Mouse (Mus musculus): Measurements from ENCODE around the gene Vsx1. TPM values are rescaled to one million over a fixed set of nuclear protein-coding genes. Genes with fewer than 3 reads are reported as not detected.

Vsx1 gene
- polyA plus RNA-seq, 1 experiment from 2014 or later = not detected

DNA sequence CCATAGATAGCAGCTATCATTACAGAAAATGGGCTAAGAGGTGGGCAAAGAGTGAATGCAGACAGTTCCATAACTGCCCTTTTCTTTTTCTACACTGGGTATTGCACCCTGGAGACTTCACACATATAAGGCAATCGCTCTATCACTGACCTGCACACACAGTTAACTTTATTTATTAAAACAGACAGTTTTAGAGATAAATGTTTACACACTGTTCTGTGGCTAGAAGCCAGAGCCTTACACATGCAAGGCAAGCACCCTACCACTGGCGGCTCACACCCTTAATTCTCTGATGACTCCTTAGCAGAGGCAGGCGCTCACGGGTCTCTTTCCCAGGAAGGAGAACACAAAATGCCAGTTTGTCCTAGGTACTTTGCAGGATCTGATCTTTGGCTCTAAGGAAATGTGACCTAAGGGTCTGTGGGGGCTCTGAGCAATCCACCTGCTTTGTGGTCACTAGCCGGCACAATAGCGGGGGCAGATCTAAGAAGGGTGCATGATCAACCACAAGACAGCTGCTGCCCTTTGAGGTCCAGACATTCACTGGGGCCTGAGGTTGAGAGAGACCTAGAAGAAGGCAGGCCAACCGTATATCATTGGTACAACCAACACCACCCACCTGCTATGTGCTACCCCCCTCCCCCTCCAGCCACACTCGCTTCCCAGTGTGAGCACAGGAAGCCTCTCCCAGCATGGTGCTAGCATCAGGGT, 42.6 kb downstream of the Vsx1 start:
- Histone ChIP-seq H3K27me3 (ENCODE audit: control insufficient read depth, insufficient read depth, low read length) (no peaks in the 10 kb centered on the region), H3K27ac (ENCODE audit: low read length) (no peak overlapping the region), H3K4me2 (replicated peaks; ENCODE audit: low read depth, low read length) (no peak overlapping the region), H3K4me1 (ENCODE audit: control insufficient read depth, insufficient read depth, low read length) (peaks cover 11% of the 10 kb centered on the region), H3K36me3 (ENCODE audit: control insufficient read depth, insufficient read depth, low read length) (no peaks in the 10 kb centered on the region), H3K4me3 (ENCODE audit: low read depth, low read length) (no peak overlapping the region), H3K9ac (replicated peaks; ENCODE audit: low read depth, low read length) (no peak overlapping the region), H3K9me3 (ENCODE audit: control insufficient read depth, low read depth, low read length) (no peaks in the 10 kb centered on the region)
- WGBS = 71% methylated on average over 8 of the region's 8 CpGs
- no peak for ATAC-seq (ENCODE audit: insufficient number of reproducible peaks, insufficient read depth, low FRiP score, low read depth)

DNA sequence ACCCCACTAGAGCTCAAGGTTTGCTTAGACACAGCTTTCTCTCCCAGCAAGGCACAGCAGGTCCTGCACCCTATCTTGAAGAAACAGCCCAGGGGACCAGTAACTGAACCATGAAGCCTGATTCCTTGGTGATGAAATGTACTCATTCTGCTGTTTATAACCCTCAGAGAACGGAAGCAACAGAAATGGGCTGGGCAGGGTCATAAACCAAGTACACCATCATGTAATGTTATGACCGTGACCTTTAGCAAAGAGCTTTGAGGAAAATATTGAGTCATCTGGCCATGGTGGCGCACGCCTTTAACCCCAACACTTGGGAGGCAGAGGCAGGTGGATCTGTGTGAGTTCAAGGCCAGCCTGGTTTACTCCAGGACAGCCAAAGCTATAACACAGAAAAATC, 43.9 kb downstream of the Vsx1 start:
- WGBS = 79% methylated on average over 4 of the region's 4 CpGs
- no peak for ATAC-seq (ENCODE audit: insufficient number of reproducible peaks, insufficient read depth, low FRiP score, low read depth)
- H3K4me3 ChIP-seq (ENCODE audit: low read depth, low read length) = no peak overlapping the region
- H3K36me3 ChIP-seq (ENCODE audit: control insufficient read depth, insufficient read depth, low read length) = no peaks in the 10 kb centered on the region
- no peaks in the 10 kb centered on the region for H3K9me3 ChIP-seq (ENCODE audit: control insufficient read depth, low read depth, low read length)
- no peaks in the 10 kb centered on the region for H3K27me3 ChIP-seq (ENCODE audit: control insufficient read depth, insufficient read depth, low read length)
- H3K27ac ChIP-seq (ENCODE audit: low read length) = no peak overlapping the region
- no peak overlapping the region for H3K9ac ChIP-seq (replicated peaks; ENCODE audit: low read depth, low read length)
- H3K4me2 ChIP-seq (replicated peaks; ENCODE audit: low read depth, low read length) = no peak overlapping the region
- H3K4me1 ChIP-seq (ENCODE audit: control insufficient read depth, insufficient read depth, low read length) = 0 out of 2 replicates have a peak, but pooled peaks cover 2% of the 10 kb centered on the region

DNA sequence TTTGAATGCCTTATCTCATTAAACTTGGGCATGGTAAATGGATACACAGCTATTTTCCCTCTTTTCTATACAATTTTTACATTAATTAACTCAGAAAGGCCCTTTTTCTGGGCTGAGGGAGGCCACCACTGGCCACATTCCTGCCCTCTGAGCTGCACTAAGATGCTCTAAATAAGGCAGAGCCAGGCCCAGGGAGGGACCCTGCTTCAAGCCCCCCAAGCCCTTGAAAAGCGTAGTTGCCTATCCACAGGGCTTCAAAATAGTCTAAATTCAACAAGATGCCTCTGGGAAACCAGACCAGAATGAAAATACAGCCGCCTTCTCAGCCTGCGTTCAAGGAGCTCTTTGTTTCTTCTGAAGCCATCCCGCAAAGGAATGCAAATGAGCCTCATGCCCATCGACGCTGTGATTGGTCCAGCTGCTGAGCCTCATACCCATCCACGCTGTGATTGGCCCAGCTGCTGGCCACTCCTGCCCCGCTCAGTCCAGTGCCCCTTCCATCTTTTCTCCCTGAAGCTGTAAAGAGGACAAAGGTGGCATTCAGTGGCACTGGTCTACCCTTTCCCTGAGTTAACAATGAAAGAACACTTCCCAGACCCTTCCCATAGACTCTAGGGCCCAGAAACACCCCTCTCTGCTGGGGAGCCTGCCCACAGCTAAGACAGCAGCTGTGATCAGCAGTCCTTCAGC, 45.3 kb downstream of the Vsx1 start:
- Histone ChIP-seq H3K4me2 (replicated peaks; ENCODE audit: low read depth, low read length) (no peak overlapping the region), H3K27ac (ENCODE audit: low read length) (0 out of 2 replicates have a peak overlapping the region, but pooled peaks have one; percentile 39), H3K4me3 (ENCODE audit: low read depth, low read length) (no peak overlapping the region), H3K9ac (replicated peaks; ENCODE audit: low read depth, low read length) (no peak overlapping the region), H3K4me1 (ENCODE audit: control insufficient read depth, insufficient read depth, low read length) (0 out of 2 replicates have a peak, but pooled peaks cover 2% of the 10 kb centered on the region), H3K36me3 (ENCODE audit: control insufficient read depth, insufficient read depth, low read length) (no peaks in the 10 kb centered on the region), H3K9me3 (ENCODE audit: control insufficient read depth, low read depth, low read length) (no peaks in the 10 kb centered on the region), H3K27me3 (ENCODE audit: control insufficient read depth, insufficient read depth, low read length) (no peaks in the 10 kb centered on the region)
- 77% methylated on average over 8 of the region's 8 CpGs for WGBS
- ATAC-seq (ENCODE audit: insufficient number of reproducible peaks, insufficient read depth, low FRiP score, low read depth) = peak; percentile 78; the same call in 1 of the 2 replicates

DNA sequence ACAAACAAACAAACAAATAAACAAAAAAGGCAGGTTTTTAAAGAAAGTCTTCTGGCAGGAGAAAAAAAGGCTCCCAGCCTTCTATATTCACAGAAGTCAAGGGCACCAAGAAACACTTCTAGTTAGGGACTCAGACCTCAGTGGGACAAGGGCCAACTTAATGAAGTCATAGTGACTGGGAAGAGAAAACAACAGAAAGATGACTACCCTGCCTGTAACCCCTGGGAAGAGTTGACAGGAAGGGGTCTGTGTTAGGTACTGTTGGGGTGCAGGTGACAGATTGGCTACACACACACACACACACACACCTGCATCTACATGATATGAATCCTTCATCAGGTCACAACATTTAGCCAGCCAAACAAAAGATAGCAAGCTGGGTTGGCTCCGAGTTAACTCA, 46.0 kb downstream of the Vsx1 start:
- no peaks in the 10 kb centered on the region for H3K36me3 ChIP-seq (ENCODE audit: control insufficient read depth, insufficient read depth, low read length)
- no peak overlapping the region for H3K4me2 ChIP-seq (replicated peaks; ENCODE audit: low read depth, low read length)
- 0 out of 2 replicates have a peak, but pooled peaks cover 2% of the 10 kb centered on the region for H3K4me1 ChIP-seq (ENCODE audit: control insufficient read depth, insufficient read depth, low read length)
- H3K27ac ChIP-seq (ENCODE audit: low read length) = 0 out of 2 replicates have a peak overlapping the region, but pooled peaks have one; percentile 39
- no peak overlapping the region for H3K9ac ChIP-seq (replicated peaks; ENCODE audit: low read depth, low read length)
- 55% methylated on average over 1 of the region's 1 CpGs for WGBS
- no peak overlapping the region for H3K4me3 ChIP-seq (ENCODE audit: low read depth, low read length)
- H3K9me3 ChIP-seq (ENCODE audit: control insufficient read depth, low read depth, low read length) = no peaks in the 10 kb centered on the region
- no peaks in the 10 kb centered on the region for H3K27me3 ChIP-seq (ENCODE audit: control insufficient read depth, insufficient read depth, low read length)
- ATAC-seq (ENCODE audit: insufficient number of reproducible peaks, insufficient read depth, low FRiP score, low read depth) = no peak

DNA sequence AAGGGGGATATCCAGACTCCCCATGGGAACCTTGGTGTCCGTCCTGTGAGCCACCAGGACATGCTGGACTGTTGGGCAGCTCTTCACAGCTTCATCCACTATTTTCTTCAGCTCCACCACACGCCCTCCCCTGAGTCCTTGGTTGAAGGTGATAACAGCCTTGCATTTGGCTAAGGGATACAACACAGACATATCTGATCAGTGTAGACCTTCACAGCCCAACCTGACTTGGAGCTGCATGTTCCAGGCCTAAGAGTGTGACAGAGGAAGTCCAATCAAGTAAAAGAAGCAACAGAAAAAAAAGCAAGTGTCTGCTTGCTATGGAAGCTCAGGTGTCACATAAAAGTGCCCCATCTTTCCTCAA, 50.8 kb downstream of the Vsx1 start:
- Histone ChIP-seq H3K4me2 (replicated peaks; ENCODE audit: low read depth, low read length) (no peak overlapping the region), H3K27ac (ENCODE audit: low read length) (no peak overlapping the region), H3K9ac (replicated peaks; ENCODE audit: low read depth, low read length) (no peak overlapping the region), H3K27me3 (ENCODE audit: control insufficient read depth, insufficient read depth, low read length) (no peaks in the 10 kb centered on the region), H3K4me3 (ENCODE audit: low read depth, low read length) (no peak overlapping the region), H3K4me1 (ENCODE audit: control insufficient read depth, insufficient read depth, low read length) (no peaks in the 10 kb centered on the region), H3K9me3 (ENCODE audit: control insufficient read depth, low read depth, low read length) (no peaks in the 10 kb centered on the region), H3K36me3 (ENCODE audit: control insufficient read depth, insufficient read depth, low read length) (no peaks in the 10 kb centered on the region)
- ATAC-seq (ENCODE audit: insufficient number of reproducible peaks, insufficient read depth, low FRiP score, low read depth) = no peak
- 66% methylated on average over 2 of the region's 2 CpGs for WGBS

DNA sequence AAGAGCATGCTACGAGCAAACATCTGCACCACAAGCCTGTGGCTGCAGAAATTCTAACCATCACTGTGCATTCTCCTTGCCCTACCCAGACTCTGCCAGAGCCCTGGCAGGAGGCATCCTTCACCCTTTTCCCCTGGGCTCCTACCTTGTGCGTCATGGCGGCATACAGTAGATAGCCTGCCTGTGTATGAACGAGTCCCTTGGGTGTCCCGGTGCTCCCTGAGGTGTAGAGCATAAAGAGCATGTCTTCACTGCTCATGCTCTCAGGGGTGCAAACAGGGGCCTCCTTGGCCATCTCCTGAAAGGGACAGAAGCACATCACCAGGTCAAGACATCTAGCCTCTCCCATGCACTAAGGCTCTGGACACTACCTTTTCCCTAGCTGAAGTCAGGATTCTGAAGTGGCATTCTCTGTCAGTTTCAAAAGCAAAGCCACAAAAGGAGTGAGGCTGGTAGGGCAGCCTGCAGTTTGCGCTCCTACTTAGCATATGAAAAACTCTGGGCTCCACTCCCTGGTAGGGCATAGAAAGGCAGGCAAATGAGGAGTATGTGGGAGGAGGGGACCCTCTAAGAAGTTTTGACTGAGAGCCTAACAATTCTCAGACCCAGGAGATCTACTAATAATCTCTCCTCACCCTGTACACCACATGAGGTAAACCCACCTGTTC, 51.3 kb downstream of the Vsx1 start:
- H3K4me3 ChIP-seq (ENCODE audit: low read depth, low read length) = no peak overlapping the region
- 64% methylated on average over 6 of the region's 6 CpGs for WGBS

DNA sequence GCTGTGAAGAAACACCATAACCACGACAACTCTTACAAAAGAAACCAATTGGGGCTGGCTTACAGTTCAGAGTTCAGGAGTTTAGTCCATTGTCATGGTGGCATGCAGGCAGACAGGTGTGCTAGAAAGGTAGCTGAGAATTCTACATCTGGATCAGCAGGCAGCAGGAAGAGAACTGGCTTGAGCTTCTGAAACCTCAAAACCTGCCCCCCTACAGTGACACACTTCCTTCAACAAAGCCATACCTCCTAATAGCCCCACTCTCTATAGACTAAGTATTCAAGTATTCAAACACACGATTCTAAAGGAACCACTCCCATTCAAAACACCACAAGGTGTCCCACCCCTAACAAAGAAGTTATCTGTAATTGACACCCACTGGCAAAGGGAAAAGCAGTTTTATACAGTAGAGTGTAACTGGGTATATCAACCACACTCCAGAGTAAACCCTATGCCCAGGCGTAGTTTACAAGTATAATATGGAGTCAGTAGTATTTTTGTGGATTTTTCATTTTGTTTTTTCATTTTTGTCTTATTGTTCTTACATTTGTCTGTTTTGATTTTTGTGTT, 53.2 kb downstream of the Vsx1 start:
- ATAC-seq (ENCODE audit: insufficient number of reproducible peaks, insufficient read depth, low FRiP score, low read depth) = no peak
- no peaks in the 10 kb centered on the region for H3K27me3 ChIP-seq (ENCODE audit: control insufficient read depth, insufficient read depth, low read length)

More for the DNA sequence above, 51.3 kb downstream of the Vsx1 start:
- Histone ChIP-seq H3K27me3 (ENCODE audit: control insufficient read depth, insufficient read depth, low read length) (no peaks in the 10 kb centered on the region), H3K9me3 (ENCODE audit: control insufficient read depth, low read depth, low read length) (no peaks in the 10 kb centered on the region), H3K9ac (replicated peaks; ENCODE audit: low read depth, low read length) (no peak overlapping the region), H3K4me1 (ENCODE audit: control insufficient read depth, insufficient read depth, low read length) (no peaks in the 10 kb centered on the region), H3K4me2 (replicated peaks; ENCODE audit: low read depth, low read length) (no peak overlapping the region), H3K36me3 (ENCODE audit: control insufficient read depth, insufficient read depth, low read length) (no peaks in the 10 kb centered on the region), H3K27ac (ENCODE audit: low read length) (no peak overlapping the region)
- no peak for ATAC-seq (ENCODE audit: insufficient number of reproducible peaks, insufficient read depth, low FRiP score, low read depth)

More for the DNA sequence above, 53.2 kb downstream of the Vsx1 start:
- Histone ChIP-seq H3K9ac (replicated peaks; ENCODE audit: low read depth, low read length) (no peak overlapping the region), H3K4me1 (ENCODE audit: control insufficient read depth, insufficient read depth, low read length) (no peaks in the 10 kb centered on the region), H3K36me3 (ENCODE audit: control insufficient read depth, insufficient read depth, low read length) (no peaks in the 10 kb centered on the region), H3K27ac (ENCODE audit: low read length) (no peak overlapping the region), H3K4me2 (replicated peaks; ENCODE audit: low read depth, low read length) (no peak overlapping the region), H3K9me3 (ENCODE audit: control insufficient read depth, low read depth, low read length) (no peaks in the 10 kb centered on the region), H3K4me3 (ENCODE audit: low read depth, low read length) (no peak overlapping the region)
- WGBS = 71% methylated on average over 3 of the region's 3 CpGs
